Mouse (Mus musculus): Measurements from ENCODE around the gene Cd200.
A peak's percentile ranks its signal among the peaks of the same experiment; 100 is the strongest.
"Not testable (repeated sequence)": the region's sequence is repeated elsewhere in the genome, so short reads cannot be mapped to it uniquely, and the experiment has no call there.

Gene Cd200

DNA sequence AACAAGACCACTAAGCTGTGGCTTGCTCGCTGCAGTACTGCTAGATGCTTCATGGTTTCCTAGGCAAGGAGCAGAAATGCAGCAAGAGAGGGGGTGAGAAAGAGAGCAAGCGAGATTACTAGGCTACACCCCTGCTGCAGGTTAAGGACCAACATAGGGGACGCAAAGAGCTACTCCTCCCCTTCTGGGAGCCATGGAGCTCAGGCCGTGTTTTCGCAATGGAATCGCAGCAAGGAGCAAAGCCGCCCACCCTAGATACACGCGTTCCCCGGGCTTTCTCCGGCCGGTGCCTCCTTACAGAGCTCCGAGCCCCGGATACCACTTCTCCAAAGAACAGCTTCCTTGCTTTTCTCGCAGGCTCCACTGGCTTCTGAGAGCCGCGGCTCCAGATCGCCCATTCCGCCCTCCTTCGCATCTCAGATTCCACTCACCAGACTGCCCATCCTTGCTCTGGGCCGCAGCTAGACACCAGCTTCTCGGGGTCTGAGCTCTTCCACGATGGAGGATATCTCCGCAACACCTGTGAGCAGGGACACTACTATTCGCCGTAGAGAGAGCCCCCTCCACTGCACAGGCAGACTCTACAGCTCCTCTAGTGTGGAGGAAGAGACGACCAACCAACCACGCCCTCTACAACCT lies at the start of gene Cd200:
Cd200 (minus strand) TSS at position 629 of the 639 bp plus-strand sequence.
- peak; percentile 80 to 83 for DNase-seq

GRCm38 (mm10) chr16:45454762-45455161 lies 45.9 kb upstream of the Cd200 start:
- no peak for DNase-seq

- no peak for DNase-seq
These were observed 28.4 kb upstream of the Cd200 start for GRCm38 (mm10) chr16:45437230-45437739.

DNA sequence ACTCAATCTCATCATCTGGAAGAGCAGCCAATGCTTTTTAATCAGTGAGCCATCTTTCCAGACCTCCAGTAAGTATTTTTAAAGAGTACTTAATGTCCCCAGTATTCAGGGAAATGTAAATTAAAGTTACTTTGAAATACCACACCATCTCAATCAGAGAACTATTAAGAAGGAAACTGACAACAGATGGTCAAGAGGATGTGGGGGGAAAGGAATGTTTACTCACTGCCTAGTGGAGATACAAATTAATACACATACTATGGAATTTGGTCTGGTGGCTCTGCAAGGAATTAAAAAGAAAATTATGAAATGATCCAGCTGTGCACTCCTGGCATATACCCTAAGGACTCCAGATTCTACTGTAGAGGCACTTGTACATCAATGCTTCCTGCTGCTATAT lies 26.7 kb upstream of the Cd200 start:
- no peak for DNase-seq

DNA sequence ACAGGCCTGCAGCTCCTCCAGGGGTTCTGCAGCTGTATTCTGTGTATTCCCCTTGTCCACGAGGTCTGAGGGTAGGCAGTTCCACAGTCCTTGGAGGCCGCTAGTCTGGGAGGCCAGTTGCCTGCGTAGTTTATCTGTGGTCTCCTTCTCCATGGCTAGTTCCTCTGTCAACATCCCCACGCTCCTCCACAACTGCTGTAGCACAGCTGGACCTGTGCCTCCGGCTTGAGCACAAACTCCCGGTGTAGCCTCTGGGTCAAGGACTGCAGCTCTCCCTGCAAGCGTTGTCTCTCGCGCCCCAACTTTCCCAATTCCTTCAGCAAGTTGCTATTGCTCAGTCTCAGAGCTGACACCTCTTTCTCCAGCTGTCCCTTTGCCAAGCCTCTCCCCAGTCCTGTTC lies 18.8 kb upstream of the Cd200 start:
- DNase-seq, result no peak

DNA sequence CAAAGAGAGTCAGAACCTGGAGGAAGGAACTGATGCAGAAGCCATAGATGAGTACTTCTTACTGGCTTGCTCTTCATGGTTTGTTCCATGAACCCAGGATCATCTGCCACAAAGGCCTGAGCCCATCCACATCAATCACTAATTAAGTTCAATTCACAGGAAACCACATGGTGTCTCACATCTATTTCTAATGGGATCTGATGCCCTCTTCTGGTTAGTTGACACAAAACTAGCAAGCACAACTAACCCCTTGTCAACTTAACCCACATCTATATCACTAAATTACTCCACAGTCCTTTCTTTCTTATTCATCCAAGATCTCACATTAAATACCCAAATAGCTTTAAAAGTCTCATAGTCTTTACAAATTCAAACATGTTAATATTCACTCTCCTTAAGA lies 4.6 kb upstream of the Cd200 start:
- DNase-seq, result no peak

GRCm38 (mm10) chr16:45409064-45409446 lies 202 bp upstream of the Cd200 start:
- not testable (repeated sequence) for DNase-seq

DNA sequence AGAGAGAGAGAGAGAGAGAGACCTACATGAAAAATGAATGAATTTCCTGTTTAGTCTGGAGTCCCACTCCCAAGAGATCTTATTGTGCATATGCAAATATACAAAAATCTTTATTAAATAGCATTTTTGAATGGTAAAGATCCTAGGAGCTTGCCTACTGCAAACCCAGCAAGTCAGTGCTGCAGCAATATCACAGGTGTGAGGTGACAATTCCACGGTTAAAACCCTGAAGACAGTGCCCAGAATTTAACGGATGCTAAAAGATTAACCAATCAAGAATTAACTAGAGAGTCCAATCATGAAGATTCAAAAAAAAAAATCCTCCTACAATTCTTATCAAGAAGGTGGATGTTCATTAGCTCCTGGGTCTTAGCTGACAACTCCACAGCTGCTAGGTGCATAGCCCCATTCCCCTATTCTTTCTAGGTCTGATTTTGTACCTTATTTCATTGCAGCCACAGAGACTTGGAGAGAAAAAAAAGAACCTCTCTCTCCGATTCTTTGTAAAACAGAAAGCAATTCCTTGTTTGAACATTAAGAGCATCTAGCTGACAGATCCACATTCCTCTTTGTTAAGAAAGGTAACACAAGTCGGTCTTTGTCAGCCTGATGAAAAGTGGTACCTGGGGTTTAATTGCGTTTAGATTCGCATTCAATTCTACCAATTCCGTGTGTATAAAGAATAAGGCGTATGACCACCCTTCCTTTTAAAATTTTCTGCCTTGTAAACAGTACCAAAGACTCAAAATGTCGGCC lies 1.0 kb downstream of the Cd200 start:
- DNase-seq, result peak; percentile 12 to 29

DNA sequence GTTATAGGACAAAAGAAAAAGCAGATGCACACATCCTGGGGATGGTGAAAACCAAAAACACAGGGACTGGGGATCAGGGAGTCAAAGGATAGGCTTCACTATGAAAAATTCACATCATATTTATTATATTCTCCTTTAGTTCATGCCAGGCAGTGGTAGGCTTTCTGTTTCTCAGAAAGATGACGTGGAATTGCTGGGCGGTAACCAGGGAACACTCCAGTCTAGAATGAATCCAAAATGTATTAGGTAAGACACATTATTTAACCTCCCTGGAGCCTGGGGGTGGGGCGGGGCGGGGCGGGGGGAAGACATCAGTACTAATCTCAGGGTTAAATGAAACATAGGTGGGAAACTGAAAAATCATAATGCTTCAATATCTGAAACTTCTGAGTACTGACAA lies 1.8 kb downstream of the Cd200 start:
- DNase-seq, result no peak

GRCm38 (mm10) chr16:45402951-45403350 lies 5.9 kb downstream of the Cd200 start:
- DNase-seq, result no peak

DNA sequence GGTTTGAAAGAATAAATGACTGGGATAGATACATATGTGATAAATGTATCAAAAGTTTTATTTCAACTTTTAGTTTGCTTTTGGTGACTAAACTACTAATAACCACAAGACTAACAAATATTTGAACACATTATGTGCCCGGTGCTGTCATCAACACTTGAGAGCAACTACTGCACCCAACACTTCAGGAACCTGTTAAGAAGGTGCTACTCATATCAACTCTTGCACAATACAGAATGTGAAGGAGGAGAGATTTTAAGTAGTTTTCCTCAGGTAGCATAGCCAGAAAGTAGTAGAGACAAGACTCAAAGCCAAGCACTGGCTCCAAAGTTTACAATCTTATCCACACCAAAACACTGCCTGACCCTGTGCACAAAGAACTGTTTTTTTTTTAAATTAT lies 6.8 kb downstream of the Cd200 start:
- DNase-seq, result no peak

GRCm38 (mm10) chr16:45399947-45400555 lies 8.8 kb downstream of the Cd200 start:
- DNase-seq, result no peak

- DNase-seq, result no peak
These were observed 9.4 kb downstream of the Cd200 start for GRCm38 (mm10) chr16:45399411-45399810.

DNA sequence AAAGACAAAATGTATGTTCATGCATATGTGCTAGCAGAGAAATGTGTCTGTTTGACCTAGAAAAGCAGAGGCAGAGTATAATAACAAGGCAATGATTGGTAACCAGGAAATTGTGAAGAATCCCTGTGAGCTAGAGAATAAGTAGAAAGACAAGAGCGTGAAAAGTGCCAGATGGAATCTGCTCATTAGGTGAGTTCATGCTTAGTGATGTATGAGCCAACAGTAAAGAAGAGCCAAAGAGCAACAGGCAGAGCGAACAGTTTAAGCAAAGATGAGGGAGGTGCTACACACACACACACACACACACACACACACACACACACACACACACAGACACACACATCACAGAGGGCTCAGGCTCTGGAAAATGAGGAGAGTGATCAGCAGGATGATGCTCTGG lies 11.4 kb downstream of the Cd200 start:
- DNase-seq, result peak; percentile 18 to 26

DNA sequence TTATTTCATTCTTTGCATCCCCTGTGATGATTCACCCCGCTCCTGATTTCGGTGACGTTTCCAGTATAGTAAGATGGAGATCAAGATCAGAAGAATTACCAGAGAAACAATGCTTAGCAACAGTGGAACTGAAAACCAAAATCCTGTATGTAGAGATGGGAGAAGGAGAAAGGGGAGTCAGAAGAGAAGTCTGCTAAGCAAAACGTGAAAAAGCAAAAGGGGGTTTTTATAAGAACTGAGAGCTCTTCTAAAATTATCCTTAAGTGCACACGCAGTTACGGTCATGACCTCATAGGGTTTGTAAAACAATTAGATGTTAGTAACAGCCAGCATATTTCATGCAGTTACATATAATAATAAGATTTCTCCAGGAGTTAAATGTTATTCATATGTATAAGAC lies 16.6 kb downstream of the Cd200 start:
- no peak for DNase-seq

DNA sequence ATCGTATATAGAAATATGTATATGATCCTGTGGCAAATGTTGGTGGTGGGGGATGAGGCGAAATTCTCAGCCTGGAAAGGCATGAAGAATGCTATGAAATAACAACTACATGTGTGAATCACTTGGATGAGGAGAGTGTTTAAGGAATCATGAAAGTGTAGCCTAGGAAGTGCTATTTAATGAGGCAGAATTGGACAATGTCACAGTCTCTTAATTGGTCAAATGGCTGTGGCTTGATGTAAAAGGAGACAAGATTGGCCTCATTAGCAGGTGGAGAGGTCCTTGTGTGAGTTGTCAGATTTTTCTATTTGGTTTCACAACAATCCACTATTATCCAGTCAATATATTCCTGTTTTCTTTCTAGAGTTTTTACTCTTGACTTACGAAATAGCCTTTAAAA lies 17.2 kb downstream of the Cd200 start:
- DNase-seq, result no peak

DNA sequence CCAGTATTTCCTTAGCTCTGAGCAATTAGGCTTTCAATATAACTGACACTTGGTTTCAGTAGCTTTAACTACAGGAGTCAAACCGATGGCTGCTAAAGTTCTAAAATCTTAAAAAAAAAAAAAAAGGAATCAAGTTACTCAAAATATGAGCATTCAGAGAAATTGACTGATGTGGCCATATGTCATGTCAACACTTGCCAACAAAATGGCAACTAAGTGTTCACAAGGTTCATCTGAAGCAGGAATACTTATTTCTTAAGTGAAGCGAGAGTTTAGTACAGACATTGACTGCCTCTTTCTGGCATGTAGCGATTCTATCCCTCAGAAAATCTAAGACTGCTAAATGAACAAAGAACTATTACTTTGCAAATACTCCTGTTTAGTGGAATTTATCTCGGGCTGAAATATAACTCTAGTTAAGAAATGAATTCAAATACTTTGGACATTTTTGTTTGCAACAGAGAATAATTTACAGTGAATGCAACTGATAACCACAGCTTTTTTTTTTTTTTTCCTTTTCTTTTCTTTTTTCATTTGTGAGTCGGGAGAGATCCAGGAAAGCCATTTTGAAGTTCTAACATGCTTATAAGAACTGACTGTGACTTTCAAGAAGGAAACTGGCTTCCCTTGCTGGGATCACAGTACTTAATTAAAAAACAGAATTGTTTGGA lies 18.4 kb downstream of the Cd200 start:
- no peak for DNase-seq

- DNase-seq, result no peak
These were observed 19.0 kb downstream of the Cd200 start for GRCm38 (mm10) chr16:45389833-45390232.

- no peak for DNase-seq
These were observed 19.8 kb downstream of the Cd200 start for GRCm38 (mm10) chr16:45389041-45389440.

DNA sequence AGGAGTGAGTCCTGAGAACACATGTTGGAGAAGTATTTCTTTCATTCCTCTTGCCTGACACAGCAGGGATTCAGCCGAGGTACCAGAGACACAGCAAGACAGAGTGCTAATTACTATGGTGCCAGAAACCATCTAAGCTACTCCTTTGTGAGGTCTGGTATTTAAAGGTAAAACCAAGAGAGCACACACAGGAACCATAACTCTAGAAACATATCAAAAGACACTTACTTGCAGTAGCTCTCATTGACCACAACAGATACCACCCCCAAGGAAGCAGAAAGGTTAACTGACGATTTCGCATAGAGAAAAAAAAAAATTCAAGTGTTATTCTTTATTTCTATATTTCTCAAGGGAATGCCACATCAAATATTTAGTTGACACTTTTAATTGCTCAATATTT lies 27.0 kb downstream of the Cd200 start:
- no peak for DNase-seq

DNA sequence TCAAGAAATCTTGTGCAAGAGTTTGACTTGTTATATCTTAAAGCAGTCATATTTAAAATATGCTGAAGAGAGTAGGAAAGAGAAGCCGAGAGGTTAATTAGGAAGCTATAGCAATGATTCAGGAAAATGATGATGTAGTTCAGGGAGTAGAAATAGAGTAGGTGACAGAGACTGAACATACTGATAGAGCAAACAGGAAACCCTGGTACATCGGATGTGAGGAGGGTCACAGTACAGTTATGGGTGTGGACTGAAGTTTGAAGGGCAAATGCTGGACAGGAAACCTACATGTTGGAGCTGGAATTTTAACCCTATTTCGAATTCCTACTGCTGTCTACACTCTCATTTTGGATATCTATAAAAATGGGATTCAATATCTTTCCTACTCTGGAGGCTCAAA lies 29.9 kb downstream of the Cd200 start:
- no peak for DNase-seq

DNA sequence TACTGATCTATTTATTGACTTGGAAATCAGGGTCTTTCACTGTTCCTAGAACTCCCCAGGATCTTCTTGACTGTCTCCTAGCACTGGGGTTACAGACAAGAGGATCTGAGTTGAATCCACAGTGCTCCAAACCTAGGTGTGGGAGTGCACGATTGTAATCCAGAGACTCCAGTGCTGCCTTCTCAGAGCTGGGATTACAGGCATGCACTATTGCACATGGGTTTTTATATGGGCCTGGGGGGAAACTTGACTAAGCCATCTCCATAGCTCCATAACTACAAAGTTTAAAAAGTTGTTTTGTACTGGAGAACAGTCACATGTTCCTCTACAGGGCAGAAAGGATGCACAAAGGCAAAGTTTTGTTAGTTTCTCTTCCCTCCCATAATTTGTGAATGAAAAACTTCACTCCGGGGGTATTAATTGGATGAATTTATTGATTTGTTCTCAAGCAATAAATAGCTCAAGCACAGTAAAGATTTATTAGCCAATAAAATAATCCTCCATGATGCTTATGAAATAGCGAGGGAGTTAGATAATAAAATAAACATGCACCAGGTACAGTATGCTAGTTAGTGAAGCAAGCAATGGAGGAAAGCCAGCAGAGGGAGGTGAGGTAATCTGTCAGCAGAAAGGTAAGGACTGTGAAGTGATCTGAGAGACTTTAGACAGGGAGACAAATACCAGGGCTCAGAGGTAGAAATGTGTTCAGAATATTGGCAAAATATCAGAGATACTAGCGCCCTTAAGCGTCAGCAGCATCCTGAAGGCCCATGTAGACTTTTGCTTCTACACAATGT lies 30.5 kb downstream of the Cd200 start:
- no peak for DNase-seq

DNA sequence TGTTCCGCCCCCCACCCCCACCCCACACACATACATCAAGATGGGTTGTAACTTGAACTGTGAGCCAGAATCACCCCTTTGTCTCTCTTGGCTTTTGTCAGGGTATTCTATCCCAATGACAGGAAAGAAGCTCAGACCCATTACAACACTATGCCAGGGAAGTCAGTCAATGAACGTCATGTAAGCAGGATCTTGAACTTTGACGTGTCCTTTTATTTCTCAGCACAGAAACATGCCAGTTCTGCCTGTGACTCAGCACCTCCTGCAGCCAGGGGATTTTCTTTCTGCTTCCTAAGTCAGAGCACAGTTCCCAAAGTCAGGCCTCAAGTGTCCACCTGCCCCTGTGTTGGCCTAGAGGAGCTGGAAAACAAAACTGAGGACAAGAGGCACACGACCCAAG lies 31.5 kb downstream of the Cd200 start:
- DNase-seq, result no peak
